Mouse (Mus musculus): ENCODE measurements around the gene Adam11. TPM values are rescaled to one million over a fixed set of nuclear protein-coding genes. Genes with fewer than 3 reads are reported as not detected.

Gene Adam11
- polyA plus RNA-seq, 1 experiment from 2014 or later = 32.2 TPM

GRCm38 (mm10) chr11:102810721-102811485, 49.7 kb downstream of the Adam11 start:
- no peak overlapping the region for H3K4me3 ChIP-seq (ENCODE audit: low read depth, low read length)
- 63% methylated on average over 4 of the region's 4 CpGs for WGBS
- no peak for ATAC-seq

GRCm38 (mm10) chr11:102814881-102815280, 53.6 kb downstream of the Adam11 start:
- H3K27me3 ChIP-seq (ENCODE audit: control insufficient read depth, insufficient read depth, low read depth, low read length) = no peaks in the 10 kb centered on the region
- no peaks in the 10 kb centered on the region for H3K9me3 ChIP-seq (replicated peaks; ENCODE audit: control insufficient read depth, low read length, poor library complexity, severe bottlenecking)
- no peak overlapping the region for H3K27ac ChIP-seq (ENCODE audit: low read length)
- H3K4me3 ChIP-seq (ENCODE audit: low read depth, low read length) = no peak overlapping the region
- no peak for ATAC-seq
- no peak overlapping the region for H3K4me2 ChIP-seq (ENCODE audit: low read length)
- peaks cover 18% of the 10 kb centered on the region for H3K4me1 ChIP-seq (ENCODE audit: control insufficient read depth, insufficient read depth, low read length)
- no peak overlapping the region for H3K9ac ChIP-seq (ENCODE audit: low read depth, low read length)
- no peaks in the 10 kb centered on the region for H3K36me3 ChIP-seq (ENCODE audit: control insufficient read depth, insufficient read depth, low read length)

More at GRCm38 (mm10) chr11:102810721-102811485, 49.7 kb downstream of the Adam11 start:
- Histone ChIP-seq H3K9me3 (replicated peaks; ENCODE audit: control insufficient read depth, low read length, poor library complexity, severe bottlenecking) (no peaks in the 10 kb centered on the region), H3K4me1 (ENCODE audit: control insufficient read depth, insufficient read depth, low read length) (0 out of 2 replicates have a peak, but pooled peaks cover 2% of the 10 kb centered on the region), H3K9ac (ENCODE audit: low read depth, low read length) (no peak overlapping the region), H3K36me3 (ENCODE audit: control insufficient read depth, insufficient read depth, low read length) (no peaks in the 10 kb centered on the region), H3K27ac (ENCODE audit: low read length) (no peak overlapping the region), H3K27me3 (ENCODE audit: control insufficient read depth, insufficient read depth, low read depth, low read length) (no peaks in the 10 kb centered on the region), H3K4me2 (ENCODE audit: low read length) (no peak overlapping the region)

- H3K9ac ChIP-seq (ENCODE audit: low read depth, low read length) = peak overlapping the region; percentile 87
- no peaks in the 10 kb centered on the region for H3K9me3 ChIP-seq (replicated peaks; ENCODE audit: control insufficient read depth, low read length, poor library complexity, severe bottlenecking)
- H3K4me3 ChIP-seq (ENCODE audit: low read depth, low read length) = peak overlapping the region; percentile 86
- H3K27me3 ChIP-seq (ENCODE audit: control insufficient read depth, insufficient read depth, low read depth, low read length) = peaks cover 3% of the 10 kb centered on the region; the same call in 1 of the 2 replicates
- peak; percentile 40; the same call in 1 of the 2 replicates for ATAC-seq
- WGBS = 0% methylated on average over 68 of the region's 92 CpGs
- no peaks in the 10 kb centered on the region for H3K36me3 ChIP-seq (ENCODE audit: control insufficient read depth, insufficient read depth, low read length)
- H3K4me1 ChIP-seq (ENCODE audit: control insufficient read depth, insufficient read depth, low read length) = peaks cover 18% of the 10 kb centered on the region
- H3K4me2 ChIP-seq (ENCODE audit: low read length) = peak overlapping the region; percentile 87
- peak overlapping the region; percentile 85 for H3K27ac ChIP-seq (ENCODE audit: low read length)
Measured at GRCm38 (mm10) chr11:102818121-102819020, 57.1 kb downstream of the Adam11 start.

GRCm38 (mm10) chr11:102819021-102819782, 58.0 kb downstream of the Adam11 start, which contains the start of gene Gjc1:
TSS of gene Gjc1 (minus strand) at chr11:102819700.
- Histone ChIP-seq H3K27ac (ENCODE audit: low read length) (peak within 1 kb of the TSS; percentile 85), H3K36me3 (ENCODE audit: control insufficient read depth, insufficient read depth, low read length) (no peaks in the 10 kb centered on the region), H3K4me1 (ENCODE audit: control insufficient read depth, insufficient read depth, low read length) (peaks cover 18% of the 10 kb centered on the region), H3K9ac (ENCODE audit: low read depth, low read length) (peak within 1 kb of the TSS; percentile 87), H3K4me2 (ENCODE audit: low read length) (peak within 1 kb of the TSS; percentile 87), H3K4me3 (ENCODE audit: low read depth, low read length) (peak within 1 kb of the TSS; percentile 86), H3K9me3 (replicated peaks; ENCODE audit: control insufficient read depth, low read length, poor library complexity, severe bottlenecking) (no peaks in the 10 kb centered on the region), H3K27me3 (ENCODE audit: control insufficient read depth, insufficient read depth, low read depth, low read length) (peaks cover 3% of the 10 kb centered on the region; the same call in 1 of the 2 replicates)
- peak; percentile 86 for ATAC-seq
- under 1% methylated on average over 49 of the region's 97 CpGs for WGBS

GRCm38 (mm10) chr11:102819783-102820385, 58.6 kb downstream of the Adam11 start:
- Histone ChIP-seq H3K4me1 (ENCODE audit: control insufficient read depth, insufficient read depth, low read length) (peaks cover 18% of the 10 kb centered on the region), H3K27me3 (ENCODE audit: control insufficient read depth, insufficient read depth, low read depth, low read length) (peaks cover 3% of the 10 kb centered on the region; the same call in 1 of the 2 replicates)
- ATAC-seq = peak; percentile 70

GRCm38 (mm10) chr11:102820432-102820831, 59.2 kb downstream of the Adam11 start:
- WGBS = 9% methylated on average over 3 of the region's 3 CpGs

More at GRCm38 (mm10) chr11:102819783-102820385, 58.6 kb downstream of the Adam11 start:
- H3K9me3 ChIP-seq (replicated peaks; ENCODE audit: control insufficient read depth, low read length, poor library complexity, severe bottlenecking) = no peaks in the 10 kb centered on the region
- WGBS = 7% methylated on average over 14 of the region's 14 CpGs
- H3K4me2 ChIP-seq (ENCODE audit: low read length) = peak overlapping the region; percentile 87
- peak overlapping the region; percentile 87; the same call in 1 of the 2 replicates for H3K9ac ChIP-seq (ENCODE audit: low read depth, low read length)
- H3K36me3 ChIP-seq (ENCODE audit: control insufficient read depth, insufficient read depth, low read length) = no peaks in the 10 kb centered on the region
- H3K4me3 ChIP-seq (ENCODE audit: low read depth, low read length) = peak overlapping the region; percentile 86
- peak overlapping the region; percentile 85 for H3K27ac ChIP-seq (ENCODE audit: low read length)

GRCm38 (mm10) chr11:102821231-102821630, 60.0 kb downstream of the Adam11 start:
- no peak overlapping the region for H3K9ac ChIP-seq (ENCODE audit: low read depth, low read length)
- H3K4me2 ChIP-seq (ENCODE audit: low read length) = no peak overlapping the region
- no peak for ATAC-seq
- H3K4me1 ChIP-seq (ENCODE audit: control insufficient read depth, insufficient read depth, low read length) = peaks cover 18% of the 10 kb centered on the region
- no peaks in the 10 kb centered on the region for H3K36me3 ChIP-seq (ENCODE audit: control insufficient read depth, insufficient read depth, low read length)
- 54% methylated on average over 6 of the region's 6 CpGs for WGBS
- no peak overlapping the region for H3K4me3 ChIP-seq (ENCODE audit: low read depth, low read length)
- no peak overlapping the region for H3K27ac ChIP-seq (ENCODE audit: low read length)
- no peaks in the 10 kb centered on the region for H3K9me3 ChIP-seq (replicated peaks; ENCODE audit: control insufficient read depth, low read length, poor library complexity, severe bottlenecking)
- peaks cover 3% of the 10 kb centered on the region; the same call in 1 of the 2 replicates for H3K27me3 ChIP-seq (ENCODE audit: control insufficient read depth, insufficient read depth, low read depth, low read length)

More at GRCm38 (mm10) chr11:102820432-102820831, 59.2 kb downstream of the Adam11 start:
- Histone ChIP-seq H3K4me3 (ENCODE audit: low read depth, low read length) (no peak overlapping the region), H3K4me1 (ENCODE audit: control insufficient read depth, insufficient read depth, low read length) (peaks cover 18% of the 10 kb centered on the region), H3K36me3 (ENCODE audit: control insufficient read depth, insufficient read depth, low read length) (no peaks in the 10 kb centered on the region), H3K9ac (ENCODE audit: low read depth, low read length) (no peak overlapping the region), H3K27ac (ENCODE audit: low read length) (no peak overlapping the region), H3K9me3 (replicated peaks; ENCODE audit: control insufficient read depth, low read length, poor library complexity, severe bottlenecking) (no peaks in the 10 kb centered on the region), H3K4me2 (ENCODE audit: low read length) (no peak overlapping the region), H3K27me3 (ENCODE audit: control insufficient read depth, insufficient read depth, low read depth, low read length) (peaks cover 3% of the 10 kb centered on the region; the same call in 1 of the 2 replicates)
- ATAC-seq = no peak

GRCm38 (mm10) chr11:102826476-102826875, 65.2 kb downstream of the Adam11 start:
- Histone ChIP-seq H3K4me1 (ENCODE audit: control insufficient read depth, insufficient read depth, low read length) (no peaks in the 10 kb centered on the region), H3K36me3 (ENCODE audit: control insufficient read depth, insufficient read depth, low read length) (no peaks in the 10 kb centered on the region), H3K9ac (ENCODE audit: low read depth, low read length) (no peak overlapping the region), H3K27ac (ENCODE audit: low read length) (no peak overlapping the region), H3K9me3 (replicated peaks; ENCODE audit: control insufficient read depth, low read length, poor library complexity, severe bottlenecking) (no peaks in the 10 kb centered on the region), H3K4me3 (ENCODE audit: low read depth, low read length) (no peak overlapping the region), H3K27me3 (ENCODE audit: control insufficient read depth, insufficient read depth, low read depth, low read length) (0 out of 2 replicates have a peak, but pooled peaks cover 3% of the 10 kb centered on the region), H3K4me2 (ENCODE audit: low read length) (no peak overlapping the region)
- 73% methylated on average over 2 of the region's 2 CpGs for WGBS
- no peak for ATAC-seq

Data from midbrain, embryonic 16.5 days (tissue).